ENCODE assay signal across 7 mouse cellular contexts in genomic region chr9:35016762-35017161, GRCm38 (mm10).
DNase-seq lines count a peak whose midpoint lies in the region; ATAC-seq and TF ChIP-seq lines count a peak whose summit lies in the region.

No protein-coding gene starts in this region.

- TF ChIP-seq POLR2A in CH12.LX (IDR thresholded peaks at IDR 0.05; ENCODE audit: low read depth, low read length), result no peak
- TF ChIP-seq POLR2A in spleen, adult 2 months (IDR thresholded peaks at IDR 0.05; ENCODE audit: low read depth, low read length), result no peak

- dilution Hi-C loops in CH12.LX (cut with MboI; ENCODE audit: extremely low pct_ligation_motif_present, extremely low pct_unique_long_range_greater_than_20kb, low sequenced_read_pairs), result no loop called here

- peaks cover 4% of the 10 kb centered on the region for H3K9me3 ChIP-seq in CH12.LX (replicated peaks; ENCODE audit: low read length)

- H3K27ac ChIP-seq in layer of hippocampus, adult 2 months, result peak overlapping the region; percentile 86
- no peak overlapping the region for H3K27ac ChIP-seq in CH12.LX (ENCODE audit: insufficient read depth, low read depth)
- H3K27ac ChIP-seq in spleen, adult 2 months (ENCODE audit: insufficient read depth, low read length), result no peak overlapping the region

- H3K4me2 ChIP-seq in CH12.LX (ENCODE audit: insufficient read depth, low read depth, poor library complexity, severe bottlenecking), result no peak overlapping the region

- no peak for DNase-seq in layer of hippocampus, adult 2 months (ENCODE audit: low spot score in 2 of 2)
- no peak for DNase-seq in layer of hippocampus, adult 11-12 months (ENCODE audit: low spot score)
- DNase-seq in CH12.LX (ENCODE audit: extremely low read depth), result peak; percentile 55
- DNase-seq in spleen, adult 2 months (ENCODE audit: low read depth in 1 of 2, low spot score in 2 of 2), result peak; percentile 3 to 40
- DNase-seq in layer of hippocampus, postnatal 36 days, result no peak

- WGBS in spleen, adult 2 months, result 22% methylated on average over 4 of the region's 4 CpGs

- in situ Hi-C loops in CH12.LX (cut with MboI; ENCODE audit: low pct_ligation_motif_present, low pct_unique_long_range_greater_than_20kb, low sequenced_read_pairs), result loop anchor here (25.0 kb wide), 1 partner anchor 529 kb away; the partner anchor contains the start of gene Kirrel3

- peak; percentile 93 for ATAC-seq in activated CD4-positive, CD25-positive, alpha-beta regulatory T cell, adult 4 months
- peak; percentile 97 for ATAC-seq in inflammation-experienced regulatory T-cells, adult 6 months

- peak; percentile 79 for TF ChIP-seq RAD21 in CH12.LX (IDR thresholded peaks at IDR 0.05; ENCODE audit: low read depth, low read length)

- no peaks in the 10 kb centered on the region for H3K36me3 ChIP-seq in CH12.LX (replicated peaks in 1 of 2; ENCODE audit: control insufficient read depth in 1 of 2, insufficient read depth in 1 of 2, low read length in 1 of 2)
- H3K36me3 ChIP-seq in spleen, adult 2 months (ENCODE audit: control insufficient read depth, insufficient read depth, low read length), result no peaks in the 10 kb centered on the region

- peak; percentile 69 for TF ChIP-seq CTCF in layer of hippocampus, adult 2 months (conservative IDR thresholded peaks at IDR 0.05)
- TF ChIP-seq CTCF in CH12.LX (conservative IDR thresholded peaks at IDR 0.05 in 1 of 2, IDR thresholded peaks at IDR 0.05 in 1 of 2; ENCODE audit: low read depth in 2 of 2, low read length in 2 of 2), result peak in 1 of 2 experiments; percentile 73; a peak in 2 of 4 replicates
- TF ChIP-seq CTCF in spleen, adult 2 months (IDR thresholded peaks at IDR 0.05; ENCODE audit: extremely low read depth, insufficient read depth, insufficient read length, insufficient replicate concordance), result peak; percentile 17; the same call in 1 of the 2 replicates

- no peak overlapping the region for H3K4me3 ChIP-seq in layer of hippocampus, adult 2 months
- no peak overlapping the region for H3K4me3 ChIP-seq in CH12.LX (replicated peaks in 1 of 3; ENCODE audit: low read depth in 2 of 3, low read length in 2 of 3, poor library complexity in 1 of 3)
- no peak overlapping the region for H3K4me3 ChIP-seq in spleen, adult 2 months (ENCODE audit: extremely low read depth, insufficient read depth, insufficient read length)

- H3K79me2 ChIP-seq in CH12.LX (replicated peaks; ENCODE audit: control insufficient read depth, extremely low read depth, insufficient read depth, poor library complexity, severe bottlenecking), result no peaks in the 10 kb centered on the region

- peaks cover 13% of the 10 kb centered on the region for H3K27me3 ChIP-seq in CH12.LX (replicated peaks)
- no peaks in the 10 kb centered on the region for H3K27me3 ChIP-seq in spleen, adult 2 months (ENCODE audit: control insufficient read depth, insufficient read depth, low read length)

- H3K9ac ChIP-seq in CH12.LX (ENCODE audit: insufficient read depth, low read depth), result no peak overlapping the region

- TF ChIP-seq EP300 in CH12.LX (IDR thresholded peaks at IDR 0.05; ENCODE audit: low read length), result no peak

- H3K4me1 ChIP-seq in CH12.LX (ENCODE audit: control insufficient read depth in 1 of 2, insufficient read depth in 2 of 2), result peaks cover 0 to 3% of the 10 kb centered on the region in 2 experiments; a peak in 1 of 4 replicates
- no peaks in the 10 kb centered on the region for H3K4me1 ChIP-seq in spleen, adult 2 months (ENCODE audit: control insufficient read depth, insufficient read depth, insufficient read length)

TF ChIP-seq in CH12.LX, 34 proteins besides CTCF, POLR2A, EP300 and RAD21:
- no peak for TF ChIP-seq HCFC1 (IDR thresholded peaks at IDR 0.05; ENCODE audit: low read depth, low read length)
- peak; percentile 68 for TF ChIP-seq ELF1 (IDR thresholded peaks at IDR 0.05; ENCODE audit: low read depth, low read length)
- TF ChIP-seq KAT2A (IDR thresholded peaks at IDR 0.05; ENCODE audit: insufficient replicate concordance, low read length), result no peak
- 0 out of 2 replicates have a peak, but pooled peaks have one; percentile 13 for TF ChIP-seq ZC3H11A (IDR thresholded peaks at IDR 0.05; ENCODE audit: low read depth, low read length)
- TF ChIP-seq MAZ (IDR thresholded peaks at IDR 0.05; ENCODE audit: low read depth, low read length), result no peak
- no peak for TF ChIP-seq JUN (IDR thresholded peaks at IDR 0.05; ENCODE audit: insufficient read depth, low read depth, low read length)
- TF ChIP-seq SMC3 (IDR thresholded peaks at IDR 0.05; ENCODE audit: low read depth, low read length), result peak; percentile 59
- TF ChIP-seq TCF12 (IDR thresholded peaks at IDR 0.05; ENCODE audit: low read depth, low read length), result no peak
- no peak for TF ChIP-seq MAFK (IDR thresholded peaks at IDR 0.05; ENCODE audit: insufficient replicate concordance, low read length)

Comparison
In these comparisons a context has a peak if more than half of its experiments do, and no peak if none do; other contexts are left out.
1. DNase-seq: peak in CH12.LX (single experiment) and spleen, adult 2 months (2 of 2); none in layer of hippocampus, adult 2 months (0 of 2), layer of hippocampus, adult 11-12 months (single experiment) and layer of hippocampus, postnatal 36 days (0 of 2).